Mouse (Mus musculus): ENCODE data around the gene Gm45808. TPM values are rescaled to one million over a fixed set of nuclear protein-coding genes. Genes with fewer than 3 reads are reported as not detected.
"Not testable (repeated sequence)": the region's sequence is repeated elsewhere in the genome, so short reads cannot be mapped to it uniquely, and the experiment has no call there.

Gene Gm45808
- total RNA-seq (2021): 10 to 100 TPM in 1 of 2 experiments, 1 to 10 TPM in 1; 8.7 to 12.3 TPM
- long read RNA-seq, experiment 1: 0 reads
- long read RNA-seq, experiment 2: 0 reads

GRCm38 (mm10) chr7:45486761-45487415 is at the start of gene Gm45808:
TSS of gene Gm45808 (minus strand) at chr7:45486811.
- DNase-seq: no peak

GRCm38 (mm10) chr7:45535676-45536075 is 49.1 kb upstream of the Gm45808 start:
- no peak for DNase-seq

- peak; percentile 50 for DNase-seq
Observed at GRCm38 (mm10) chr7:45530643-45531042, 44.0 kb upstream of the Gm45808 start.

- peak; percentile 51 to 58 for DNase-seq
Observed at GRCm38 (mm10) chr7:45529461-45529860, 42.9 kb upstream of the Gm45808 start.

GRCm38 (mm10) chr7:45527169-45527568 is 40.6 kb upstream of the Gm45808 start:
- not testable (repeated sequence) for DNase-seq

GRCm38 (mm10) chr7:45526474-45527120 is 40.0 kb upstream of the Gm45808 start:
- DNase-seq: peak; percentile 46 to 51

- peak; percentile 97 to 99 for DNase-seq
Observed at GRCm38 (mm10) chr7:45525809-45526473, 39.3 kb upstream of the Gm45808 start, which contains the start of the genes Ppp1r15a and Plekha4. TSS of gene Ppp1r15a (minus strand) at chr7:45526268. TSS of gene Plekha4 (plus strand) at chr7:45526330.

- DNase-seq: peak; percentile 77 to 82
Observed at GRCm38 (mm10) chr7:45524841-45525621, 38.4 kb upstream of the Gm45808 start.

- no peak for DNase-seq
Observed at GRCm38 (mm10) chr7:45523678-45524170, 37.1 kb upstream of the Gm45808 start.

GRCm38 (mm10) chr7:45522957-45523676 is 36.5 kb upstream of the Gm45808 start:
- DNase-seq: peak in 1 of 2 experiments; percentile 33

- DNase-seq: no peak
Observed at GRCm38 (mm10) chr7:45522194-45522752, 35.7 kb upstream of the Gm45808 start.

- DNase-seq: peak; percentile 93 to 94
Observed at GRCm38 (mm10) chr7:45521728-45522184, 35.1 kb upstream of the Gm45808 start.

GRCm38 (mm10) chr7:45520605-45521004 is 34.0 kb upstream of the Gm45808 start:
- no peak for DNase-seq

- DNase-seq: no peak
Observed at GRCm38 (mm10) chr7:45519345-45520120, 32.9 kb upstream of the Gm45808 start.

- DNase-seq: no peak
Observed at GRCm38 (mm10) chr7:45518618-45519017, 32.0 kb upstream of the Gm45808 start.

GRCm38 (mm10) chr7:45516846-45517245 is 30.2 kb upstream of the Gm45808 start:
- DNase-seq: not testable (repeated sequence)

GRCm38 (mm10) chr7:45515436-45515835 is 28.8 kb upstream of the Gm45808 start:
- no peak for DNase-seq

- no peak for DNase-seq
Observed at GRCm38 (mm10) chr7:45514411-45514810, 27.8 kb upstream of the Gm45808 start.

- peak; percentile 96 to 98 for DNase-seq
Observed at GRCm38 (mm10) chr7:45509912-45510787, 23.5 kb upstream of the Gm45808 start, which contains the start of gene Nucb1. TSS of gene Nucb1 (minus strand) at chr7:45510406.
